Mouse (Mus musculus) forebrain, embryonic 16.5 days (tissue): ENCODE measurements around the gene Ppp1r12b. TPM values are rescaled to one million over a fixed set of nuclear protein-coding genes. Genes with fewer than 3 reads are reported as not detected.

Source experiments
- ATAC-seq: fragments of 200-750 bp; cut with Nextera tagmentation; 2 replicates; pipeline ENCODE4 v1.8.0; 2017; ENCODE audit warnings: mild to moderate bottlenecking, moderate library complexity
- H3K27ac ChIP-seq: fragments of 300-500 bp; sonication (generic); 2 replicates; pipeline ENCODE4 v1.5.1; 2014; ENCODE audit warnings: low read length, control low read depth
- H3K27me3 ChIP-seq: fragments of 300-500 bp; sonication (generic); replicated peaks from 2 replicates; pipeline ENCODE4 v1.6.1; 2014; ENCODE audit warnings: low read length; ENCODE audit not compliant: control insufficient read depth, insufficient read depth
- H3K36me3 ChIP-seq: fragments of 300-500 bp; sonication (generic); 2 replicates; pipeline ENCODE4 v1.6.1; 2014; ENCODE audit not compliant: control insufficient read depth, insufficient read depth
- H3K4me1 ChIP-seq: fragments of 300-500 bp; sonication (generic); replicated peaks from 2 replicates; pipeline ENCODE4 v1.6.1; 2014; ENCODE audit warnings: low read length; ENCODE audit not compliant: control insufficient read depth, insufficient read depth
- H3K4me2 ChIP-seq: fragments of 300-500 bp; sonication (generic); 2 replicates; pipeline ENCODE4 v1.6.1; 2014; ENCODE audit warnings: mild to moderate bottlenecking, low read length, control low read depth
- H3K4me3 ChIP-seq: fragments of 300-500 bp; sonication (generic); replicated peaks from 2 replicates; pipeline ENCODE4 v1.5.1; 2014; ENCODE audit warnings: mild to moderate bottlenecking, low read length, control low read depth
- H3K9ac ChIP-seq: fragments of 300-500 bp; sonication (generic); replicated peaks from 2 replicates; pipeline ENCODE4 v1.6.1; 2014; ENCODE audit warnings: low read depth, low read length, control low read depth
- H3K9me3 ChIP-seq: fragments of 300-500 bp; sonication (generic); 2 replicates; pipeline ENCODE4 v1.6.1; 2016; ENCODE audit warnings: low read length; ENCODE audit not compliant: control insufficient read depth
- WGBS: fragments of 180-500 bp; shearing (Covaris S2); extraction: QIAGEN DNeasy Blood & Tissue Kit; methylation state at CpG from one replicate; pipeline ENCODE4 v1.1.7; 2014; 5-methylcytosine and 5-hydroxymethylcytosine counted together
- polyA plus RNA-seq: library from polyadenylated mRNA; unstranded; fragments of >200 nt; fragmentation: Nextera tagmentation; extraction: Ambion mirVana; gene quantifications from 2 replicates; pipeline ENCODE4 v1.2.1, GENCODE M21; 2015

Gene Ppp1r12b
- polyA plus RNA-seq, 1 experiment from 2014 or later = 17.5 TPM

GRCm38 (mm10) chr1:134759133-134759532 is 196.6 kb downstream of the Ppp1r12b start:
- no peaks in the 10 kb centered on the region for H3K36me3 ChIP-seq
- no peak for ATAC-seq
- H3K27ac ChIP-seq = no peak overlapping the region
- no peaks in the 10 kb centered on the region for H3K9me3 ChIP-seq
- no peak overlapping the region for H3K9ac ChIP-seq
- no peak overlapping the region for H3K4me2 ChIP-seq
- H3K27me3 ChIP-seq = no peaks in the 10 kb centered on the region
- H3K4me1 ChIP-seq = no peaks in the 10 kb centered on the region
- H3K4me3 ChIP-seq = no peak overlapping the region
- 89% methylated on average over 6 of the region's 6 CpGs for WGBS

GRCm38 (mm10) chr1:134757230-134757629 is 198.5 kb downstream of the Ppp1r12b start:
- no peak overlapping the region for H3K4me3 ChIP-seq
- ATAC-seq = no peak
- H3K9ac ChIP-seq = no peak overlapping the region
- no peaks in the 10 kb centered on the region for H3K9me3 ChIP-seq
- no peaks in the 10 kb centered on the region for H3K4me1 ChIP-seq
- no peak overlapping the region for H3K27ac ChIP-seq
- no peaks in the 10 kb centered on the region for H3K27me3 ChIP-seq
- no peak overlapping the region for H3K4me2 ChIP-seq
- WGBS = 83% methylated on average over 3 of the region's 3 CpGs
- no peaks in the 10 kb centered on the region for H3K36me3 ChIP-seq

GRCm38 (mm10) chr1:134756190-134756873 is 199.4 kb downstream of the Ppp1r12b start:
- 67% methylated on average over 10 of the region's 10 CpGs for WGBS
- no peaks in the 10 kb centered on the region for H3K9me3 ChIP-seq
- no peak overlapping the region for H3K4me2 ChIP-seq
- no peak overlapping the region for H3K4me3 ChIP-seq
- no peaks in the 10 kb centered on the region for H3K36me3 ChIP-seq
- H3K9ac ChIP-seq = no peak overlapping the region
- H3K27ac ChIP-seq = no peak overlapping the region
- H3K4me1 ChIP-seq = no peaks in the 10 kb centered on the region
- no peak for ATAC-seq
- H3K27me3 ChIP-seq = no peaks in the 10 kb centered on the region

- H3K36me3 ChIP-seq = no peaks in the 10 kb centered on the region
- 67% methylated on average over 13 of the region's 13 CpGs for WGBS
- H3K4me1 ChIP-seq = no peaks in the 10 kb centered on the region
- ATAC-seq = no peak
- no peak overlapping the region for H3K4me3 ChIP-seq
- no peak overlapping the region for H3K4me2 ChIP-seq
- H3K27ac ChIP-seq = no peak overlapping the region
- no peaks in the 10 kb centered on the region for H3K27me3 ChIP-seq
- H3K9me3 ChIP-seq = no peaks in the 10 kb centered on the region
- no peak overlapping the region for H3K9ac ChIP-seq
These were observed 200.1 kb downstream of the Ppp1r12b start for GRCm38 (mm10) chr1:134755548-134756189.

GRCm38 (mm10) chr1:134754818-134755217 is 200.9 kb downstream of the Ppp1r12b start:
- 84% methylated on average over 10 of the region's 10 CpGs for WGBS
- Histone ChIP-seq H3K27me3 (no peaks in the 10 kb centered on the region), H3K9me3 (no peaks in the 10 kb centered on the region), H3K27ac (no peak overlapping the region), H3K36me3 (no peaks in the 10 kb centered on the region), H3K4me3 (no peak overlapping the region), H3K4me2 (no peak overlapping the region), H3K9ac (no peak overlapping the region), H3K4me1 (peaks cover 3% of the 10 kb centered on the region; the same call in 1 of the 2 replicates)
- ATAC-seq = no peak

GRCm38 (mm10) chr1:134753751-134754630 is 201.8 kb downstream of the Ppp1r12b start:
- H3K4me2 ChIP-seq = no peak overlapping the region
- WGBS = 75% methylated on average over 13 of the region's 13 CpGs
- ATAC-seq = no peak

GRCm38 (mm10) chr1:134752447-134752846 is 203.3 kb downstream of the Ppp1r12b start:
- Histone ChIP-seq H3K27ac (no peak overlapping the region), H3K36me3 (no peaks in the 10 kb centered on the region), H3K4me3 (no peak overlapping the region), H3K4me1 (peaks cover 3% of the 10 kb centered on the region; the same call in 1 of the 2 replicates), H3K9ac (no peak overlapping the region), H3K9me3 (no peaks in the 10 kb centered on the region), H3K4me2 (no peak overlapping the region), H3K27me3 (no peaks in the 10 kb centered on the region)
- 72% methylated on average over 5 of the region's 5 CpGs for WGBS
- no peak for ATAC-seq

More at GRCm38 (mm10) chr1:134753751-134754630, 201.8 kb downstream of the Ppp1r12b start:
- Histone ChIP-seq H3K27ac (no peak overlapping the region), H3K27me3 (no peaks in the 10 kb centered on the region), H3K36me3 (no peaks in the 10 kb centered on the region), H3K9ac (no peak overlapping the region), H3K9me3 (no peaks in the 10 kb centered on the region), H3K4me3 (no peak overlapping the region), H3K4me1 (peaks cover 3% of the 10 kb centered on the region; the same call in 1 of the 2 replicates)

GRCm38 (mm10) chr1:134749889-134750288 is 205.9 kb downstream of the Ppp1r12b start:
- Histone ChIP-seq H3K4me3 (no peak overlapping the region), H3K36me3 (no peaks in the 10 kb centered on the region), H3K27me3 (no peaks in the 10 kb centered on the region), H3K4me1 (peaks cover 3% of the 10 kb centered on the region; the same call in 1 of the 2 replicates), H3K27ac (no peak overlapping the region), H3K4me2 (no peak overlapping the region), H3K9me3 (no peaks in the 10 kb centered on the region), H3K9ac (no peak overlapping the region)
- no peak for ATAC-seq
- 76% methylated on average over 7 of the region's 7 CpGs for WGBS
